Comparison of ENCODE assay signal across 11 mouse cellular contexts in genomic region chr10:86947541-86947940, GRCm38 (mm10).
DNase-seq lines count a peak whose midpoint lies in the region; ATAC-seq lines count a peak whose summit lies in the region.
"Had no signal": no experiment of that assay in that cellular context is flagged by ENCODE, and none has a peak within 500 bp of the region (broad histone marks: within the 10 kb centered on the region; RNA-seq: fewer than 3 reads in every experiment).

No protein-coding gene starts in this region.

- 72% methylated on average over 2 of the region's 2 CpGs for WGBS in heart, embryonic 10.5 days
- WGBS in intestine, embryonic 16.5 days, result 58% methylated on average over 2 of the region's 2 CpGs
- WGBS in forebrain, embryonic 11.5 days, result 71% methylated on average over 2 of the region's 2 CpGs

- intact Hi-C loops in heart, postnatal 36 days (cut with DNase I), result no loop called here

- no peak overlapping the region for H3K4me3 ChIP-seq in heart, embryonic 10.5 days
- no peak overlapping the region for H3K4me3 ChIP-seq in intestine, embryonic 16.5 days (ENCODE audit: low read length)
- no peak overlapping the region for H3K4me3 ChIP-seq in forebrain, embryonic 11.5 days (ENCODE audit: low read depth, low read length)
- H3K4me3 ChIP-seq: erythroblast, embryonic 14.5 days had no signal

- H3K27me3 ChIP-seq in heart, embryonic 10.5 days (ENCODE audit: insufficient read depth, poor library complexity, severe bottlenecking), result 0 out of 2 replicates have a peak, but pooled peaks cover 5% of the 10 kb centered on the region
- no peaks in the 10 kb centered on the region for H3K27me3 ChIP-seq in intestine, embryonic 16.5 days (replicated peaks; ENCODE audit: control insufficient read depth, insufficient read depth, low read length)
- H3K27me3 ChIP-seq in forebrain, embryonic 11.5 days (ENCODE audit: control insufficient read depth, insufficient read depth, low read length), result no peaks in the 10 kb centered on the region

- no peaks in the 10 kb centered on the region for H3K36me3 ChIP-seq in heart, embryonic 10.5 days
- no peaks in the 10 kb centered on the region for H3K36me3 ChIP-seq in intestine, embryonic 16.5 days (ENCODE audit: control insufficient read depth, insufficient read depth, low read length)
- H3K36me3 ChIP-seq in forebrain, embryonic 11.5 days (ENCODE audit: control insufficient read depth, insufficient read depth, low read length), result no peaks in the 10 kb centered on the region

- DNase-seq in heart, embryonic 10.5 days (ENCODE audit: low spot score), result peak; percentile 28
- DNase-seq in heart, postnatal 36 days, result no peak
- DNase-seq in 3134 (ENCODE audit: extremely low read depth, insufficient read length, low spot score) (peak; percentile 17), R1 (ENCODE audit: low read depth, low spot score) (peak; percentile 39)
- DNase-seq in left cerebral cortex, adult 8-10 months (ENCODE audit: low spot score in 2 of 2), result no peak
- no peak for DNase-seq in forebrain, embryonic 11.5 days (ENCODE audit: low spot score)
- DNase-seq: layer of hippocampus, postnatal 36 days had no signal

- 0 out of 2 replicates have a peak overlapping the region, but pooled peaks have one; percentile 22 for H3K4me2 ChIP-seq in intestine, embryonic 16.5 days (ENCODE audit: low read depth, low read length)
- H3K4me2 ChIP-seq in forebrain, embryonic 11.5 days (ENCODE audit: low read depth, low read length, severe bottlenecking), result no peak overlapping the region

- no peak overlapping the region for H3K9ac ChIP-seq in intestine, embryonic 16.5 days (ENCODE audit: low read depth, low read length)
- no peak overlapping the region for H3K9ac ChIP-seq in forebrain, embryonic 11.5 days (ENCODE audit: low read length)
- H3K9ac ChIP-seq: liver, embryonic 14.5 days had no signal

- no peaks in the 10 kb centered on the region for H3K9me3 ChIP-seq in heart, embryonic 10.5 days
- H3K9me3 ChIP-seq in intestine, embryonic 16.5 days (ENCODE audit: control insufficient read depth, low read length), result no peaks in the 10 kb centered on the region
- no peaks in the 10 kb centered on the region for H3K9me3 ChIP-seq in forebrain, embryonic 11.5 days (ENCODE audit: control insufficient read depth, low read length)

- no peak overlapping the region for H3K27ac ChIP-seq in heart, embryonic 10.5 days
- no peak overlapping the region for H3K27ac ChIP-seq in intestine, embryonic 16.5 days (ENCODE audit: low read length)
- H3K27ac ChIP-seq in forebrain, embryonic 11.5 days (ENCODE audit: low read depth, low read length), result no peak overlapping the region
- H3K27ac ChIP-seq: liver, embryonic 14.5 days had no signal

- peak; percentile 94 for ATAC-seq in intestine, embryonic 16.5 days
- ATAC-seq in forebrain, embryonic 11.5 days (replicated peaks; ENCODE audit: low FRiP score), result no peak
- ATAC-seq in granulocyte monocyte progenitor cell, adult 5-6 weeks (replicated peaks; ENCODE audit: poor library complexity, severe bottlenecking), result no peak

- H3K4me1 ChIP-seq in heart, embryonic 10.5 days, result no peaks in the 10 kb centered on the region; the same call in 1 of the 2 replicates
- peaks cover 6% of the 10 kb centered on the region; the same call in 1 of the 2 replicates for H3K4me1 ChIP-seq in intestine, embryonic 16.5 days (ENCODE audit: control insufficient read depth, insufficient read depth, low read length)
- no peaks in the 10 kb centered on the region for H3K4me1 ChIP-seq in forebrain, embryonic 11.5 days (replicated peaks; ENCODE audit: control insufficient read depth, insufficient read depth, low read length)

Comparison
In these comparisons a context has a peak if more than half of its experiments do, and no peak if none do; other contexts are left out.
1. DNase-seq: peak in heart, embryonic 10.5 days (single experiment), 3134 (single experiment) and R1 (single experiment); none in heart, postnatal 36 days (0 of 2), left cerebral cortex, adult 8-10 months (0 of 2) and forebrain, embryonic 11.5 days (single experiment).